Mouse (Mus musculus) lung, postnatal 4 days (tissue): ENCODE results near the gene Mdm2.
A peak's percentile ranks its signal among the peaks of the same experiment; 100 is the strongest.
"Not testable (repeated sequence)": the region's sequence is repeated elsewhere in the genome, so short reads cannot be mapped to it uniquely, and the experiment has no call there.

ENCODE experiments used
- DNase-seq, 2 experiments: peaks; one replicate each; pipeline ENCODE4 v3.0.0; 2021

Mdm2 gene

GRCm38 (mm10) chr10:117711408-117711807, 850 bp upstream of the Mdm2 start:
- no peak for DNase-seq

- peak; percentile 87 to 91 for DNase-seq
These were observed 491 bp downstream of the Mdm2 start for GRCm38 (mm10) chr10:117709930-117710603.

- DNase-seq: no peak
These were observed 1.2 kb downstream of the Mdm2 start for GRCm38 (mm10) chr10:117709326-117709830.

GRCm38 (mm10) chr10:117708856-117709255, 1.7 kb downstream of the Mdm2 start:
- no peak for DNase-seq

GRCm38 (mm10) chr10:117708376-117708775, 2.2 kb downstream of the Mdm2 start:
- no peak for DNase-seq

GRCm38 (mm10) chr10:117707114-117707838, 3.3 kb downstream of the Mdm2 start:
- no peak for DNase-seq

GRCm38 (mm10) chr10:117706440-117706839, 4.1 kb downstream of the Mdm2 start:
- DNase-seq: no peak

- DNase-seq: no peak
These were observed 4.8 kb downstream of the Mdm2 start for GRCm38 (mm10) chr10:117705806-117706205.

- DNase-seq: no peak
These were observed 5.6 kb downstream of the Mdm2 start for GRCm38 (mm10) chr10:117704964-117705335.

GRCm38 (mm10) chr10:117704314-117704963, 6.1 kb downstream of the Mdm2 start:
- DNase-seq: not testable (repeated sequence)

- no peak for DNase-seq
These were observed 7.1 kb downstream of the Mdm2 start for GRCm38 (mm10) chr10:117703506-117703905.

GRCm38 (mm10) chr10:117702024-117702833, 8.3 kb downstream of the Mdm2 start:
- DNase-seq: no peak

- no peak for DNase-seq
These were observed 9.3 kb downstream of the Mdm2 start for GRCm38 (mm10) chr10:117701034-117701829.

- no peak for DNase-seq
These were observed 10.1 kb downstream of the Mdm2 start for GRCm38 (mm10) chr10:117700450-117700849.

- no peak for DNase-seq
These were observed 10.6 kb downstream of the Mdm2 start for GRCm38 (mm10) chr10:117699914-117700313.

- no peak for DNase-seq
These were observed 12.0 kb downstream of the Mdm2 start for GRCm38 (mm10) chr10:117698313-117699138.

GRCm38 (mm10) chr10:117697561-117698115, 12.9 kb downstream of the Mdm2 start:
- no peak for DNase-seq

- DNase-seq: no peak
These were observed 13.6 kb downstream of the Mdm2 start for GRCm38 (mm10) chr10:117696827-117697560.

- DNase-seq: no peak
These were observed 14.3 kb downstream of the Mdm2 start for GRCm38 (mm10) chr10:117696021-117696826.
